Mouse (Mus musculus) midbrain, embryonic 13.5 days (tissue): ENCODE measurements around the gene Dynlt1a. TPM values are rescaled to one million over a fixed set of nuclear protein-coding genes. Genes with fewer than 3 reads are reported as not detected.
A peak's percentile ranks its signal among the peaks of the same experiment; 100 is the strongest.
"Not testable (repeated sequence)": the region's sequence is repeated elsewhere in the genome, so short reads cannot be mapped to it uniquely, and the experiment has no call there.

Experiments used
- ATAC-seq: fragments of 200-750 bp; cut with Nextera tagmentation; 2 replicates; pipeline ENCODE4 v1.8.0; 2017; ENCODE audit warnings: mild to moderate bottlenecking, moderate TSS enrichment, moderate library complexity
- H3K27ac ChIP-seq: fragments of 300-500 bp; sonication (generic); 2 replicates; pipeline ENCODE4 v1.5.1; 2015; ENCODE audit warnings: inconsistent platforms, mild to moderate bottlenecking, moderate library complexity
- H3K27me3 ChIP-seq: fragments of 300-500 bp; sonication (generic); 2 replicates; pipeline ENCODE4 v1.6.1; 2015; ENCODE audit warnings: mild to moderate bottlenecking, inconsistent platforms
- H3K36me3 ChIP-seq: fragments of 300-500 bp; sonication (generic); 2 replicates; pipeline ENCODE4 v1.6.1; 2015; ENCODE audit warnings: mild to moderate bottlenecking, inconsistent platforms
- H3K4me1 ChIP-seq: fragments of 300-500 bp; sonication (generic); replicated peaks from 2 replicates; pipeline ENCODE4 v1.6.1; 2015; ENCODE audit warnings: inconsistent platforms
- H3K4me2 ChIP-seq: fragments of 300-500 bp; sonication (generic); replicated peaks from 2 replicates; pipeline ENCODE4 v1.6.1; 2015; ENCODE audit warnings: moderate library complexity, mild to moderate bottlenecking, inconsistent platforms
- H3K4me3 ChIP-seq: fragments of 300-500 bp; sonication (generic); replicated peaks from 2 replicates; pipeline ENCODE4 v1.5.1; 2015; ENCODE audit warnings: mild to moderate bottlenecking, inconsistent platforms
- H3K9ac ChIP-seq: fragments of 300-500 bp; sonication (generic); replicated peaks from 2 replicates; pipeline ENCODE4 v1.6.1; 2015; ENCODE audit warnings: mild to moderate bottlenecking, inconsistent platforms
- H3K9me3 ChIP-seq: fragments of 300-500 bp; sonication (generic); 2 replicates; pipeline ENCODE4 v1.6.1; 2016; ENCODE audit warnings: mild to moderate bottlenecking, inconsistent platforms
- WGBS: fragments of 180-500 bp; shearing (Covaris S2); methylation state at CpG from one replicate; pipeline ENCODE4 v1.1.7; 2015; 5-methylcytosine and 5-hydroxymethylcytosine counted together
- polyA plus RNA-seq: library from polyadenylated mRNA; unstranded; fragments of >200 nt; fragmentation: Nextera tagmentation; extraction: Ambion mirVana; gene quantifications from 2 replicates; pipeline ENCODE4 v1.2.1, GENCODE M21; 2015

Gene Dynlt1a
- polyA plus RNA-seq = 48.2 and 53.2 TPM in 2 replicates

GRCm38 (mm10) chr17:6317339-6317985 lies at the start of gene Dynlt1a:
Gene Dynlt1a (minus strand): TSS chr17:6317500.
- not testable (repeated sequence) for H3K36me3 ChIP-seq, H3K27me3 ChIP-seq, H3K9me3 ChIP-seq, H3K4me1 ChIP-seq
- WGBS = 10% methylated on average over 23 of the region's 23 CpGs
- ATAC-seq = peak; percentile 81
- Histone ChIP-seq H3K4me3 (peak within 1 kb of the TSS; percentile 46), H3K27ac (peak within 1 kb of the TSS; percentile 75), H3K4me2 (peak within 1 kb of the TSS; percentile 57), H3K9ac (peak within 1 kb of the TSS; percentile 61)

GRCm38 (mm10) chr17:6355256-6355655 lies 38.0 kb upstream of the Dynlt1a start:
- not testable (repeated sequence) for H3K4me1 ChIP-seq, H3K9ac ChIP-seq, H3K9me3 ChIP-seq, H3K4me2 ChIP-seq, ATAC-seq, H3K27ac ChIP-seq, H3K27me3 ChIP-seq, H3K4me3 ChIP-seq, H3K36me3 ChIP-seq
- 91% methylated on average over 10 of the region's 10 CpGs for WGBS

- H3K4me2 ChIP-seq, H3K4me1 ChIP-seq, H3K9me3 ChIP-seq, H3K27ac ChIP-seq, H3K4me3 ChIP-seq, H3K9ac ChIP-seq, H3K36me3 ChIP-seq, H3K27me3 ChIP-seq: not testable (repeated sequence)
- ATAC-seq = peak; percentile 55
- WGBS = no CpG with 5 or more reads among the region's 12 CpGs
These were observed 25.4 kb upstream of the Dynlt1a start for GRCm38 (mm10) chr17:6342606-6343294.

DNA sequence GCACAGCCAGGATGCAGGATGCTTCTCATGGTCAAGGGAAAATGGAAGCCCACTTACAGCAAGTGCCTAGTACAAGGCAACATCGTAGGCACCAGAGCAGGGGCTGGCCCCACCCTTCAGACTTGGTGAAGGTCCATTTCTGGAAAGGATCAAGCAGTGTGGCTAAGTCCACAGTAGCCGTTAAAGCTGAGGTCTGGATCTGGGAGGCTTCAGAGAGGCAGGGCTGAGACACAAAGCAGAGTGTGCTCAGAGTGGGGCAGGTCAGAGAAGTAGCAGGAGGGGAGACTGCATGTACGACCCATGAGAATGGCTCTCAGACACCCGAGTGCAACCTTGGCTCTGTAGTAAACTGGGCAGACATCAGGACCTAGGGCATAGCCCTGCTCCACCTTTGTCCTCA lies 11.7 kb upstream of the Dynlt1a start:
- 92% methylated on average over 4 of the region's 4 CpGs for WGBS
- ATAC-seq, H3K9ac ChIP-seq, H3K27me3 ChIP-seq, H3K27ac ChIP-seq, H3K4me2 ChIP-seq, H3K4me3 ChIP-seq, H3K4me1 ChIP-seq, H3K9me3 ChIP-seq, H3K36me3 ChIP-seq: not testable (repeated sequence)

DNA sequence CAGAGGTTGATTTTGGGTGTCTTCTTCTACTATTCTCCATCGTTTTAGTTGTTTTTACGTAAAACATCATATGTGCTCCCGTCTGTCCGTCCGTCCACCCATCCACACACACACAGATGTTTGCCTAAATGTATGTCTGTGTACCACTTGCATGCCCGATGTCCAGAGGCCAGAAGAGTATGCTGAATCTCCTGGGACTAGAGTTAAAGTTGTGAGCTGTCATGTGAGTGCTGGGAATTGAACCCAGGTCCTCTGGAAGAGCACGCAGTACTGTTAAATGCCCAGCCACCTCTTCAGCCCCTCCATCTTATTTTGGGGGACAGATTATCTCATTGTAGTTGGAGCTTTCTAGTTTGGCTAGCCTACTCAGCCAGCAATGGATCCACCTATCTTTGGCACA lies 10.3 kb upstream of the Dynlt1a start:
- 94% methylated on average over 7 of the region's 7 CpGs for WGBS
- H3K27ac ChIP-seq, H3K9ac ChIP-seq, H3K4me1 ChIP-seq, H3K36me3 ChIP-seq, H3K4me3 ChIP-seq, H3K9me3 ChIP-seq, H3K4me2 ChIP-seq, H3K27me3 ChIP-seq, ATAC-seq: not testable (repeated sequence)

GRCm38 (mm10) chr17:6325543-6325942 lies 8.2 kb upstream of the Dynlt1a start:
- H3K27ac ChIP-seq, H3K9ac ChIP-seq, H3K4me3 ChIP-seq, H3K4me2 ChIP-seq, H3K36me3 ChIP-seq, H3K27me3 ChIP-seq, H3K9me3 ChIP-seq, H3K4me1 ChIP-seq, ATAC-seq: not testable (repeated sequence)
- 70% methylated on average over 6 of the region's 6 CpGs for WGBS

DNA sequence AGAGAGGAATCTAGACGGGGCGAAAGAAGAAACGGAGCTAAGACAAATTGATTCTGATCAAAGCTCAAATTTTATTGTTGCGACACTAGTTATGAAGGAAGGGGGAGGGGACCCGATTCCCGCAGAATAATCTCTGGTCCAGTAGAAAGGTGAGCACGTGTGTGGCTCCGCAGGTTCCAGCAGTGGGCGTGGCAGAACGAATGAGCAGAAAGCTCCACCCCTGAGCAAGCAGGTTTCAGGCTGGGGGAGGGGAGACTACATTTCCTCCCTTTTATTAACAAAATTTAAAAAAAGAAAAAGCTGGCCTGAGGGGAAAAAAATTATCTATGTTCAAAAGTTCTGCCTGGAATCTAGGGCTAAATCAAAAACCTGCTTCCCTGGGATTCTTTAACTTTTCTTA lies 7.7 kb upstream of the Dynlt1a start:
- H3K4me1 ChIP-seq, H3K36me3 ChIP-seq, ATAC-seq, H3K9me3 ChIP-seq, H3K9ac ChIP-seq, H3K4me3 ChIP-seq, H3K4me2 ChIP-seq, H3K27me3 ChIP-seq, H3K27ac ChIP-seq: not testable (repeated sequence)
- WGBS = 58% methylated on average over 10 of the region's 10 CpGs

DNA sequence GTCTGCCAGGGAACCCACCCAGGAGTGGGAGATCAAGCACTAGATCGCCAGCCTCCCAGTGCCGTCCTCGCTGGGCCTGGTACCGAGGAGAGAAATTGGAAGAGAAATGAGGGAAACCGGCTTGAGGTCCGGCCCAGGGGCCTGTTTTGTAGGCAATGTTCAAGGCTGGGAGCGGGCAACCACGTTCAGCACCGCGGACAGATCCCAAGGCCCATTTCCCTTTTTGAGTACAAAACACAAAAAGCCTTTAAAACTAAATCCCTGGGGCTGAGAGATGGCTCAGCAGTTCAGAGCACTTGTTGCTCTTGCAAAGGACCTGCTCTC lies 4.4 kb upstream of the Dynlt1a start:
- WGBS = no CpG with 5 or more reads among the region's 10 CpGs
- ATAC-seq, H3K36me3 ChIP-seq: not testable (repeated sequence)

GRCm38 (mm10) chr17:6321081-6321777 lies 3.9 kb upstream of the Dynlt1a start:
- WGBS = 2% methylated on average over 5 of the region's 60 CpGs

More for the DNA sequence above, 4.4 kb upstream of the Dynlt1a start:
- H3K9ac ChIP-seq, H3K27me3 ChIP-seq, H3K27ac ChIP-seq, H3K4me2 ChIP-seq, H3K9me3 ChIP-seq, H3K4me3 ChIP-seq, H3K4me1 ChIP-seq: not testable (repeated sequence)

GRCm38 (mm10) chr17:6316379-6317126 lies 747 bp downstream of the Dynlt1a start:
- H3K9me3 ChIP-seq, H3K27me3 ChIP-seq, H3K36me3 ChIP-seq, H3K4me1 ChIP-seq: not testable (repeated sequence)
- ATAC-seq = peak; percentile 70
- Histone ChIP-seq H3K9ac (peak overlapping the region; percentile 61), H3K27ac (peak overlapping the region; percentile 75; the same call in 1 of the 2 replicates), H3K4me2 (peak overlapping the region; percentile 57), H3K4me3 (peak overlapping the region; percentile 46)
- 3% methylated on average over 38 of the region's 38 CpGs for WGBS

More at GRCm38 (mm10) chr17:6321081-6321777, 3.9 kb upstream of the Dynlt1a start:
- ATAC-seq = peak; percentile 54
- Histone ChIP-seq H3K4me3 (peak overlapping the region; percentile 26), H3K4me2 (peak overlapping the region; percentile 36)
- H3K27ac ChIP-seq, H3K9me3 ChIP-seq, H3K9ac ChIP-seq, H3K27me3 ChIP-seq, H3K4me1 ChIP-seq, H3K36me3 ChIP-seq: not testable (repeated sequence)

DNA sequence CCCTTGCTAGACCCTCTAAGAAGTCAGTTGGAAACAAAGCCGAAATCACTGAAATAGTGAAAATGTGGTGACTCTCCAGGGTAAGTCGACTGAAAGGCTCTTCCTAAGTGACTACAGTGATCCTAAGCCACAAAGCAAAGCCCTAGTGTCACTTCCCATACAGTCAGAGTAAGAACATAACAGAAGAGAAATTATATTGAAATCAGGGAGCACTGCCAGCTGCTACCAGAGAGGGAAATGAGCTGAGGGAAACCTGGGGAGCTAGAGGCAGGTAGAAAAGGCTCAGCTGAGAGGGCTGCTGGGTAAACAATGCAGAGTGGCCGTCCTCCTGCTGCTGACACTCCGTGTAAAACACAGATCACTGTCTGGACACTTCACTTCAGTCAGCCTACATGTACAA lies 1.6 kb downstream of the Dynlt1a start:
- WGBS = 43% methylated on average over 3 of the region's 4 CpGs
- not testable (repeated sequence) for H3K36me3 ChIP-seq, H3K4me3 ChIP-seq, H3K27me3 ChIP-seq, H3K4me1 ChIP-seq, H3K9ac ChIP-seq, ATAC-seq, H3K9me3 ChIP-seq, H3K27ac ChIP-seq
- 0 out of 2 replicates have a peak overlapping the region, but pooled peaks have one; percentile 23 for H3K4me2 ChIP-seq

DNA sequence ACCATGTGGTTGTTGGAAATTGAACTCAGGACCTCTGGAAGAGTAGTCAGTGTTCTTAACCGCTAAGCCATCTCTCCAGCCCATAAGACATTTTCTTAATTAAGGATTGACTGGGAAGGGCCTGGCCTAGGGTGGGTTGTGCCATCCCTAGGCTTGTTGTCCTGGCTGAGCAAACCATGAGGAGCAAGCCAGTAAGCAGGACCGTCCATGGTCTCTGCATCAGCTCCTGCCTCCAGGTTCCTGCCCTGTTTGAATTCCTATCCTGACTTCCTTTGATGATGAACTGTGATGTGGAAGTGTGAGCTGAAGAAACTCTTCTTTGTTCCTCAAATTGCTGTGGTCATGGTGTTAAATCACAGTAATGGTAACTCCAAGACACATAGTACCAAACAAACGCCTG lies 2.8 kb downstream of the Dynlt1a start:
- H3K27ac ChIP-seq, ATAC-seq, H3K9ac ChIP-seq, H3K4me2 ChIP-seq, H3K36me3 ChIP-seq, H3K27me3 ChIP-seq, H3K4me3 ChIP-seq, H3K9me3 ChIP-seq, H3K4me1 ChIP-seq: not testable (repeated sequence)
- 85% methylated on average over 2 of the region's 3 CpGs for WGBS
